Mouse (Mus musculus) left cerebral cortex, adult 11 months (tissue): ENCODE results near the gene Gm29797.

Source experiments
- DNase-seq: peaks from one replicate; pipeline ENCODE4 v3.0.0; 2022; ENCODE audit warnings: low spot score

The Gm29797 gene

GRCm38 (mm10) chr2:181696801-181697420 lies 40.1 kb downstream of the Gm29797 start:
- DNase-seq: no peak

- no peak for DNase-seq
These were observed 41.4 kb downstream of the Gm29797 start, which contains the start of gene Lkaaear1 for GRCm38 (mm10) chr2:181698241-181698640. Gene Lkaaear1, minus strand, starts transcription at chr2:181698442.

- DNase-seq: no peak
These were observed 49.8 kb downstream of the Gm29797 start for GRCm38 (mm10) chr2:181706668-181707067.
